Mouse (Mus musculus) cortical plate, adult 2 months (tissue): ENCODE measurements around the gene Hk3. TPM values are rescaled to one million over a fixed set of nuclear protein-coding genes. Genes with fewer than 3 reads are reported as not detected.
A peak's percentile ranks its signal among the peaks of the same experiment; 100 is the strongest.

Experiments used
- H3K27ac ChIP-seq: fragments of 200-500 bp; 2 replicates; pipeline ENCODE4 v1.5.1; 2012; ENCODE audit warnings: low read length, control low read depth, inconsistent platforms; ENCODE audit not compliant: insufficient read depth
- H3K4me1 ChIP-seq: fragments of 200-500 bp; 2 replicates; pipeline ENCODE4 v1.6.1; 2011; ENCODE audit warnings: low read length; ENCODE audit not compliant: control insufficient read depth, insufficient read depth
- H3K4me3 ChIP-seq: fragments of 200-500 bp; 2 replicates; pipeline ENCODE4 v1.5.1; 2011; ENCODE audit warnings: mild to moderate bottlenecking, low read length, control low read depth; ENCODE audit not compliant: insufficient read depth
- CTCF ChIP-seq: fragments of 200-500 bp; IDR thresholded peaks from 2 replicates; pipeline ENCODE4 v1.5.1; 2011; ENCODE audit warnings: mild to moderate bottlenecking, control low read depth, low read length; ENCODE audit not compliant: insufficient read depth; ENCODE audit errors: extremely low read depth
- POLR2A ChIP-seq: fragments of 200-500 bp; IDR thresholded peaks from 2 replicates; pipeline ENCODE4 v1.6.1; 2011; ENCODE audit warnings: mild to moderate bottlenecking, low read length, control low read depth; ENCODE audit not compliant: insufficient read depth; ENCODE audit errors: extremely low read depth
- polyA plus RNA-seq: library from polyadenylated mRNA; depleted of rRNA; stranded (reverse); fragments of >200 nt; gene quantifications from 2 replicates; pipeline ENCODE4 v1.2.3, GENCODE M21; 2012; rRNA removed

Gene Hk3
- polyA plus RNA-seq, result 1.9 TPM in 2 replicates

- Histone ChIP-seq H3K27ac (no peak within 1 kb of the TSS), H3K4me1 (no peaks in the 10 kb centered on the region), H3K4me3 (no peak within 1 kb of the TSS)
- TF ChIP-seq POLR2A, result no peak
- no peak for TF ChIP-seq CTCF
These were observed at the start of gene Hk3 for GRCm38 (mm10) chr13:55021194-55021779. Hk3 (minus strand) TSS chr13:55021385.

GRCm38 (mm10) chr13:55069719-55070118 is 48.5 kb upstream of the Hk3 start:
- Histone ChIP-seq H3K4me3 (no peak overlapping the region), H3K4me1 (no peaks in the 10 kb centered on the region), H3K27ac (no peak overlapping the region)
- TF ChIP-seq CTCF (no peak), POLR2A (no peak)

- no peak overlapping the region for H3K4me3 ChIP-seq
- no peak overlapping the region for H3K27ac ChIP-seq
- H3K4me1 ChIP-seq, result no peaks in the 10 kb centered on the region
- no peak for TF ChIP-seq CTCF
- TF ChIP-seq POLR2A, result no peak
These were observed 42.1 kb upstream of the Hk3 start for GRCm38 (mm10) chr13:55063276-55063675.

GRCm38 (mm10) chr13:55058042-55058441 is 36.9 kb upstream of the Hk3 start:
- TF ChIP-seq POLR2A, result no peak
- TF ChIP-seq CTCF, result peak; percentile 15; the same call in 1 of the 2 replicates
- no peak overlapping the region for H3K4me3 ChIP-seq
- H3K27ac ChIP-seq, result no peak overlapping the region
- no peaks in the 10 kb centered on the region for H3K4me1 ChIP-seq

GRCm38 (mm10) chr13:55047706-55048105 is 26.5 kb upstream of the Hk3 start:
- no peak overlapping the region for H3K27ac ChIP-seq
- H3K4me3 ChIP-seq, result no peak overlapping the region
- H3K4me1 ChIP-seq, result no peaks in the 10 kb centered on the region
- TF ChIP-seq POLR2A (no peak), CTCF (no peak)

- no peak overlapping the region for H3K4me3 ChIP-seq
- no peak overlapping the region for H3K27ac ChIP-seq
- no peaks in the 10 kb centered on the region for H3K4me1 ChIP-seq
- no peak for TF ChIP-seq CTCF
- TF ChIP-seq POLR2A, result no peak
These were observed 18.8 kb upstream of the Hk3 start for GRCm38 (mm10) chr13:55040016-55040415.

GRCm38 (mm10) chr13:55024215-55024614 is 3.0 kb upstream of the Hk3 start:
- TF ChIP-seq POLR2A, result no peak
- TF ChIP-seq CTCF, result no peak
- H3K27ac ChIP-seq, result no peak overlapping the region
- H3K4me3 ChIP-seq, result no peak overlapping the region
- no peaks in the 10 kb centered on the region for H3K4me1 ChIP-seq

- TF ChIP-seq CTCF, result no peak
- TF ChIP-seq POLR2A, result no peak
- no peak overlapping the region for H3K4me3 ChIP-seq
- H3K27ac ChIP-seq, result no peak overlapping the region
- no peaks in the 10 kb centered on the region for H3K4me1 ChIP-seq
These were observed 1.5 kb upstream of the Hk3 start for GRCm38 (mm10) chr13:55022715-55023114.

GRCm38 (mm10) chr13:55022256-55022655 is 1.1 kb upstream of the Hk3 start:
- Histone ChIP-seq H3K4me1 (no peaks in the 10 kb centered on the region), H3K27ac (no peak overlapping the region), H3K4me3 (no peak overlapping the region)
- TF ChIP-seq POLR2A, result no peak
- no peak for TF ChIP-seq CTCF

GRCm38 (mm10) chr13:55020051-55020450 is 1.1 kb downstream of the Hk3 start:
- Histone ChIP-seq H3K4me3 (no peak overlapping the region), H3K27ac (no peak overlapping the region), H3K4me1 (no peaks in the 10 kb centered on the region)
- no peak for TF ChIP-seq POLR2A
- TF ChIP-seq CTCF, result no peak
